Mouse (Mus musculus): ENCODE results near the gene Retreg3. TPM values are rescaled to one million over a fixed set of nuclear protein-coding genes. Genes with fewer than 3 reads are reported as not detected.

The Retreg3 gene
- polyA plus RNA-seq, 1 experiment from 2014 or later, result 28.5 TPM

- Histone ChIP-seq H3K4me2 (replicated peaks) (peak overlapping the region; percentile 59), H3K4me3 (replicated peaks) (peak overlapping the region; percentile 34), H3K36me3 (peaks cover 30% of the 10 kb centered on the region), H3K9me3 (no peaks in the 10 kb centered on the region), H3K9ac (replicated peaks) (peak overlapping the region; percentile 53; the same call in 1 of the 2 replicates), H3K4me1 (replicated peaks) (peaks cover 21% of the 10 kb centered on the region), H3K27ac (no peak overlapping the region; the same call in 1 of the 2 replicates), H3K27me3 (peaks cover 10% of the 10 kb centered on the region; the same call in 1 of the 2 replicates)
- 19% methylated on average over 18 of the region's 18 CpGs for WGBS
- ATAC-seq, result peak; percentile 15; the same call in 1 of the 2 replicates
Observed at GRCm38 (mm10) chr11:101066549-101067412, 52.9 kb downstream of the Retreg3 start.

GRCm38 (mm10) chr11:101065002-101065401 lies 54.7 kb downstream of the Retreg3 start:
- 0 out of 2 replicates have a peak, but pooled peaks cover 6% of the 10 kb centered on the region for H3K27me3 ChIP-seq
- H3K4me2 ChIP-seq (replicated peaks), result no peak overlapping the region
- H3K9me3 ChIP-seq, result no peaks in the 10 kb centered on the region
- H3K4me3 ChIP-seq (replicated peaks), result no peak overlapping the region
- peaks cover 13% of the 10 kb centered on the region for H3K4me1 ChIP-seq (replicated peaks)
- ATAC-seq, result no peak
- no peak overlapping the region for H3K27ac ChIP-seq
- H3K9ac ChIP-seq (replicated peaks), result no peak overlapping the region
- WGBS, result 92% methylated on average over 9 of the region's 9 CpGs
- H3K36me3 ChIP-seq, result peaks cover 47% of the 10 kb centered on the region

- no peak overlapping the region for H3K4me3 ChIP-seq (replicated peaks)
- peak overlapping the region; percentile 60; the same call in 1 of the 2 replicates for H3K27ac ChIP-seq
- H3K4me2 ChIP-seq (replicated peaks), result no peak overlapping the region
- 0 out of 2 replicates have a peak, but pooled peaks cover 6% of the 10 kb centered on the region for H3K27me3 ChIP-seq
- no peaks in the 10 kb centered on the region for H3K9me3 ChIP-seq
- H3K9ac ChIP-seq (replicated peaks), result no peak overlapping the region
- WGBS, result 86% methylated on average over 4 of the region's 4 CpGs
- peaks cover 13% of the 10 kb centered on the region for H3K4me1 ChIP-seq (replicated peaks)
- no peak for ATAC-seq
- peaks cover 52% of the 10 kb centered on the region for H3K36me3 ChIP-seq
Observed at GRCm38 (mm10) chr11:101064462-101064861, 55.2 kb downstream of the Retreg3 start.

- WGBS, result 63% methylated on average over 12 of the region's 12 CpGs
- ATAC-seq, result no peak
- Histone ChIP-seq H3K27ac (peak overlapping the region; percentile 60), H3K9me3 (no peaks in the 10 kb centered on the region), H3K27me3 (0 out of 2 replicates have a peak, but pooled peaks cover 3% of the 10 kb centered on the region), H3K36me3 (peaks cover 59% of the 10 kb centered on the region), H3K4me3 (replicated peaks) (no peak overlapping the region), H3K9ac (replicated peaks) (no peak overlapping the region), H3K4me2 (replicated peaks) (no peak overlapping the region), H3K4me1 (replicated peaks) (peaks cover 9% of the 10 kb centered on the region)
Observed at GRCm38 (mm10) chr11:101063676-101064327, 55.9 kb downstream of the Retreg3 start.

- 85% methylated on average over 14 of the region's 14 CpGs for WGBS
- no peak for ATAC-seq
- H3K36me3 ChIP-seq, result peaks cover 66% of the 10 kb centered on the region
Observed at GRCm38 (mm10) chr11:101062971-101063675, 56.6 kb downstream of the Retreg3 start.

GRCm38 (mm10) chr11:101062165-101062884 lies 57.4 kb downstream of the Retreg3 start:
- H3K4me2 ChIP-seq (replicated peaks), result no peak overlapping the region
- H3K4me1 ChIP-seq (replicated peaks), result peaks cover 9% of the 10 kb centered on the region
- no peak for ATAC-seq
- no peaks in the 10 kb centered on the region for H3K27me3 ChIP-seq
- 77% methylated on average over 12 of the region's 12 CpGs for WGBS
- H3K9ac ChIP-seq (replicated peaks), result no peak overlapping the region
- H3K4me3 ChIP-seq (replicated peaks), result no peak overlapping the region
- H3K9me3 ChIP-seq, result no peaks in the 10 kb centered on the region
- H3K27ac ChIP-seq, result no peak overlapping the region; the same call in 1 of the 2 replicates
- peaks cover 73% of the 10 kb centered on the region for H3K36me3 ChIP-seq

More at GRCm38 (mm10) chr11:101062971-101063675, 56.6 kb downstream of the Retreg3 start:
- Histone ChIP-seq H3K27ac (peak overlapping the region; percentile 60), H3K4me3 (replicated peaks) (no peak overlapping the region), H3K9me3 (no peaks in the 10 kb centered on the region), H3K4me1 (replicated peaks) (peaks cover 9% of the 10 kb centered on the region), H3K4me2 (replicated peaks) (no peak overlapping the region), H3K27me3 (0 out of 2 replicates have a peak, but pooled peaks cover under 1% of the 10 kb centered on the region), H3K9ac (replicated peaks) (no peak overlapping the region)

- Histone ChIP-seq H3K27me3 (no peaks in the 10 kb centered on the region), H3K27ac (0 out of 2 replicates have a peak overlapping the region, but pooled peaks have one; percentile 30), H3K4me1 (replicated peaks) (no peaks in the 10 kb centered on the region), H3K36me3 (peaks cover 84% of the 10 kb centered on the region), H3K9me3 (no peaks in the 10 kb centered on the region), H3K9ac (replicated peaks) (no peak overlapping the region), H3K4me2 (replicated peaks) (no peak overlapping the region), H3K4me3 (replicated peaks) (no peak overlapping the region)
- ATAC-seq, result no peak
- 93% methylated on average over 5 of the region's 5 CpGs for WGBS
Observed at GRCm38 (mm10) chr11:101061049-101061448, 58.6 kb downstream of the Retreg3 start.

- H3K9ac ChIP-seq (replicated peaks), result no peak overlapping the region
- WGBS, result 85% methylated on average over 8 of the region's 8 CpGs
- ATAC-seq, result no peak
- H3K27ac ChIP-seq, result peak overlapping the region; percentile 56
- no peak overlapping the region for H3K4me3 ChIP-seq (replicated peaks)
- no peak overlapping the region for H3K4me2 ChIP-seq (replicated peaks)
- no peaks in the 10 kb centered on the region for H3K9me3 ChIP-seq
- no peaks in the 10 kb centered on the region for H3K27me3 ChIP-seq
- no peaks in the 10 kb centered on the region for H3K4me1 ChIP-seq (replicated peaks)
- H3K36me3 ChIP-seq, result peaks cover 93% of the 10 kb centered on the region
Observed at GRCm38 (mm10) chr11:101060126-101060525, 59.6 kb downstream of the Retreg3 start.

GRCm38 (mm10) chr11:101059473-101059872 lies 60.2 kb downstream of the Retreg3 start:
- Histone ChIP-seq H3K9ac (replicated peaks) (no peak overlapping the region), H3K4me3 (replicated peaks) (no peak overlapping the region), H3K36me3 (peaks cover 96% of the 10 kb centered on the region), H3K27ac (no peak overlapping the region), H3K9me3 (no peaks in the 10 kb centered on the region), H3K27me3 (no peaks in the 10 kb centered on the region), H3K4me2 (replicated peaks) (no peak overlapping the region), H3K4me1 (replicated peaks) (no peaks in the 10 kb centered on the region)
- no peak for ATAC-seq
- 75% methylated on average over 10 of the region's 10 CpGs for WGBS

- Histone ChIP-seq H3K4me1 (replicated peaks) (no peaks in the 10 kb centered on the region), H3K4me2 (replicated peaks) (no peak overlapping the region), H3K9me3 (no peaks in the 10 kb centered on the region), H3K4me3 (replicated peaks) (no peak overlapping the region), H3K27me3 (no peaks in the 10 kb centered on the region), H3K36me3 (peaks cover 95% of the 10 kb centered on the region), H3K9ac (replicated peaks) (peak overlapping the region; percentile 19; the same call in 1 of the 2 replicates), H3K27ac (no peak overlapping the region)
- WGBS, result 65% methylated on average over 5 of the region's 5 CpGs
- ATAC-seq, result no peak
Observed at GRCm38 (mm10) chr11:101058726-101059125, 61.0 kb downstream of the Retreg3 start.

GRCm38 (mm10) chr11:101057860-101058259 lies 61.8 kb downstream of the Retreg3 start:
- Histone ChIP-seq H3K4me3 (replicated peaks) (no peak overlapping the region), H3K27ac (no peak overlapping the region), H3K4me1 (replicated peaks) (no peaks in the 10 kb centered on the region), H3K36me3 (peaks cover 95% of the 10 kb centered on the region), H3K9ac (replicated peaks) (no peak overlapping the region), H3K9me3 (no peaks in the 10 kb centered on the region; the same call in 1 of the 2 replicates), H3K4me2 (replicated peaks) (no peak overlapping the region), H3K27me3 (no peaks in the 10 kb centered on the region)
- 34% methylated on average over 5 of the region's 5 CpGs for WGBS
- ATAC-seq, result peak; percentile 27; the same call in 1 of the 2 replicates
